Mouse (Mus musculus) neural tube, embryonic 15.5 days (tissue): ENCODE measurements around the gene Bzw1. TPM values are rescaled to one million over a fixed set of nuclear protein-coding genes. Genes with fewer than 3 reads are reported as not detected.

ENCODE experiments used
- ATAC-seq: fragments of 200-750 bp; cut with Nextera tagmentation; 2 replicates; pipeline ENCODE4 v1.8.0; 2017; ENCODE audit warnings: mild to moderate bottlenecking, moderate TSS enrichment, moderate library complexity; ENCODE audit not compliant: low FRiP score
- H3K27ac ChIP-seq: fragments of 300-500 bp; sonication (generic); replicated peaks from 2 replicates; pipeline ENCODE4 v1.5.1; 2015; ENCODE audit warnings: mild to moderate bottlenecking, inconsistent platforms
- H3K27me3 ChIP-seq: fragments of 300-500 bp; sonication (generic); replicated peaks from 2 replicates; pipeline ENCODE4 v1.6.1; 2015; ENCODE audit warnings: inconsistent platforms
- H3K36me3 ChIP-seq: fragments of 300-500 bp; sonication (generic); 2 replicates; pipeline ENCODE4 v1.6.1; 2015; ENCODE audit warnings: inconsistent platforms
- H3K4me1 ChIP-seq: fragments of 300-500 bp; sonication (generic); 2 replicates; pipeline ENCODE4 v1.6.1; 2015; ENCODE audit warnings: inconsistent platforms
- H3K4me2 ChIP-seq: fragments of 300-500 bp; sonication (generic); 2 replicates; pipeline ENCODE4 v1.6.1; 2015; ENCODE audit warnings: inconsistent platforms, mild to moderate bottlenecking, moderate library complexity
- H3K4me3 ChIP-seq: fragments of 300-500 bp; sonication (generic); replicated peaks from 2 replicates; pipeline ENCODE4 v1.5.1; 2015; ENCODE audit warnings: mild to moderate bottlenecking, inconsistent platforms
- H3K9ac ChIP-seq: fragments of 300-500 bp; sonication (generic); replicated peaks from 2 replicates; pipeline ENCODE4 v1.6.1; 2015; ENCODE audit warnings: mild to moderate bottlenecking, inconsistent platforms
- H3K9me3 ChIP-seq: fragments of 300-500 bp; sonication (generic); replicated peaks from 2 replicates; pipeline ENCODE4 v1.6.1; 2016; ENCODE audit warnings: inconsistent platforms
- WGBS: fragments of 180-500 bp; shearing (Covaris S2); methylation state at CpG from one replicate; pipeline ENCODE4 v1.1.7; 2015; ENCODE audit warnings: mixed read lengths; 5-methylcytosine and 5-hydroxymethylcytosine counted together
- polyA plus RNA-seq: library from polyadenylated mRNA; unstranded; fragments of >200 nt; fragmentation: Nextera tagmentation; extraction: Ambion mirVana; gene quantifications from 2 replicates; pipeline ENCODE4 v1.2.1, GENCODE M21; 2015

The Bzw1 gene
- polyA plus RNA-seq, result 300 and 314 TPM in 2 replicates

DNA sequence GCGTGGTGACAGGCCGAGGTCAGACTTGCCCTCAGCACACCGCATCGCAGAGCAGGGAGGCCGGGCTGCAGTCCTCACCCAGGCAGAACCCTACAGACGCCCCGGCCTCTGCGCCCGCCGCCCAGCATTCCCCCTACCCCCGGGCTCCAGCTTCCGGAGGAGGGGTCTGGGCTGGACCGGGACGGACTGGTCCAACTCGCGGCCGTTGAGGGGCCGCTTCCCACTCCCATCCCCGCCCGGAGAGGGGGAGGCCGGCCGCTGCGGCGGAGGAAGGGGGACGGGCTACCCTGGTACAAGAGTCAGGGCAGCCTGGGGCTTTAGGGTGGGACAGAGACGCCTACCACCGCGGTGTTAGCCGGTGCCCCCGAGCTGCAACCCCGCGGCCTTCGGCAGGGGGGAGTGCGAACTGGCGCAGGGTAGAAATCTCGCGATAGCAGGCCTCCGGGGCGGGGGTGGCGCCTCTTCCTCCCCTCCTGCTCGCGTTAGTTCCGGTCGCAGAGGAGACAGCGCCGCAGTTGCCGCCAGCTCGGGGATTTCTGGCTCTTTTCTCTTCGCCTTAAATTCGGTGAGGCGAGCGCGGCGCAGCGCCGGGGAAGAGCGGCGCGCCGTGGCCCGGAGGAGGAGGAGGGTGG, at the start of gene Bzw1:
TSS of gene Bzw1 (plus strand) at position 247 of the 632 bp plus-strand sequence.
- peak; percentile 98 for ATAC-seq
- peaks cover 25% of the 10 kb centered on the region for H3K4me1 ChIP-seq
- peak within 1 kb of the TSS; percentile 98 for H3K9ac ChIP-seq
- H3K36me3 ChIP-seq, result peaks cover 28% of the 10 kb centered on the region
- H3K4me2 ChIP-seq, result peak within 1 kb of the TSS; percentile 72
- H3K27me3 ChIP-seq, result no peaks in the 10 kb centered on the region
- WGBS, result 0% methylated on average over 40 of the region's 61 CpGs
- no peaks in the 10 kb centered on the region for H3K9me3 ChIP-seq
- peak within 1 kb of the TSS; percentile 100 for H3K27ac ChIP-seq
- peak within 1 kb of the TSS; percentile 94 for H3K4me3 ChIP-seq

DNA sequence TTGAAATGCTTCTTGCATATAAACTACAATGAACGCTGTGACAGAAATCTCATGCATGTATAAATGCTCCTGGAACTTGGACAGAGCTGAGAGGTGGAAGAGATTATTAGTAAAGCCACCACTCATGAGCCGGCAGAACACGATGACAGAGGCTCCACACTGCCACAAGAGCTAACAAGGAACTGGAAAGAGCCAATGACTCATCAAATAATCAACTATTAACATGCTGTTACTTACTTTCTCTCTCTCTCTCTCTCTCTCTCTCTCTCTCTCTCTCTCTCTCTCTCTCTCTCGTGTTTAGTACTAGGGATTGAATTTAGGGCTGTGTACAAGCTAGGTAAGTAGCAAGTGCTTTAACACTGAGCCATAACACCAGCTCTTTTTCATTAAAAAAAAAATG, 48.8 kb upstream of the Bzw1 start:
- ATAC-seq, result no peak
- WGBS, result 89% methylated on average over 4 of the region's 4 CpGs
- Histone ChIP-seq H3K4me3 (no peak overlapping the region), H3K9me3 (no peaks in the 10 kb centered on the region), H3K27me3 (no peaks in the 10 kb centered on the region), H3K4me2 (no peak overlapping the region), H3K9ac (no peak overlapping the region), H3K4me1 (no peaks in the 10 kb centered on the region; the same call in 1 of the 2 replicates), H3K27ac (no peak overlapping the region), H3K36me3 (no peaks in the 10 kb centered on the region)

GRCm38 (mm10) chr1:58344570-58344969, 48.1 kb upstream of the Bzw1 start:
- Histone ChIP-seq H3K36me3 (no peaks in the 10 kb centered on the region), H3K27me3 (no peaks in the 10 kb centered on the region), H3K27ac (no peak overlapping the region), H3K4me3 (no peak overlapping the region), H3K4me1 (no peaks in the 10 kb centered on the region; the same call in 1 of the 2 replicates), H3K4me2 (no peak overlapping the region), H3K9ac (no peak overlapping the region), H3K9me3 (no peaks in the 10 kb centered on the region)
- 80% methylated on average over 5 of the region's 5 CpGs for WGBS
- ATAC-seq, result no peak

DNA sequence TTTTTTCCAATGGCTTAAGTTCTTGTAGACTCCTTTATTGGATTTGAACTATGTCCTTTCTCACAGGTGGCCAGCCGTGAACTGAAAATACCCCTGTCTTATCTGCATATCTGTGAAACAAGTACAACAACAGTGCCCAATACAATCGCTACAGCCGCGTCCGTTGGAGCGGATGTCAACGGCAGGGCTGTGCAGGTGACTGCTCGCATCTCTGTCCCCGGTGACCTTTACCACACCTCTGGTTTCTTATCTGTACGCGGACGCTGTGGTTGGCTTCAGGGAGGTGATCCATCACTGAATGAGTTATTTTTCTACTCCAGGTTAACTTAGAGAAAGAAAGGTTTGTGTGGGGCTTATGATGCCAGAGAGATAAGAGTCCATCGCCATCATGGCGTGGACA, 46.5 kb upstream of the Bzw1 start:
- no peak overlapping the region for H3K9ac ChIP-seq
- H3K4me2 ChIP-seq, result no peak overlapping the region
- H3K36me3 ChIP-seq, result no peaks in the 10 kb centered on the region
- H3K27ac ChIP-seq, result no peak overlapping the region
- no peaks in the 10 kb centered on the region; the same call in 1 of the 2 replicates for H3K4me1 ChIP-seq
- no peaks in the 10 kb centered on the region for H3K9me3 ChIP-seq
- whole genome bisulfite sequencing, result 92% methylated on average over 14 of the region's 14 CpGs
- H3K4me3 ChIP-seq, result no peak overlapping the region
- ATAC-seq, result no peak
- H3K27me3 ChIP-seq, result no peaks in the 10 kb centered on the region

GRCm38 (mm10) chr1:58348712-58349111, 44.0 kb upstream of the Bzw1 start:
- H3K27ac ChIP-seq, result no peak overlapping the region
- no peak for ATAC-seq
- H3K9me3 ChIP-seq, result no peaks in the 10 kb centered on the region
- no peak overlapping the region for H3K4me3 ChIP-seq
- H3K36me3 ChIP-seq, result no peaks in the 10 kb centered on the region
- WGBS, result 89% methylated on average over 6 of the region's 6 CpGs
- H3K4me1 ChIP-seq, result no peaks in the 10 kb centered on the region
- H3K4me2 ChIP-seq, result no peak overlapping the region
- no peak overlapping the region for H3K9ac ChIP-seq
- no peaks in the 10 kb centered on the region for H3K27me3 ChIP-seq

GRCm38 (mm10) chr1:58353238-58353893, 39.3 kb upstream of the Bzw1 start:
- no peak for ATAC-seq
- Histone ChIP-seq H3K9me3 (no peaks in the 10 kb centered on the region), H3K4me1 (no peaks in the 10 kb centered on the region), H3K9ac (no peak overlapping the region), H3K27me3 (no peaks in the 10 kb centered on the region), H3K27ac (no peak overlapping the region), H3K36me3 (no peaks in the 10 kb centered on the region), H3K4me3 (no peak overlapping the region), H3K4me2 (no peak overlapping the region)
- WGBS, result 71% methylated on average over 4 of the region's 4 CpGs

- ATAC-seq, result no peak
- Histone ChIP-seq H3K36me3 (no peaks in the 10 kb centered on the region), H3K9me3 (no peaks in the 10 kb centered on the region), H3K9ac (no peak overlapping the region), H3K4me2 (no peak overlapping the region), H3K4me1 (no peaks in the 10 kb centered on the region), H3K27ac (no peak overlapping the region), H3K4me3 (no peak overlapping the region), H3K27me3 (no peaks in the 10 kb centered on the region)
- 65% methylated on average over 19 of the region's 19 CpGs for WGBS
Observed at GRCm38 (mm10) chr1:58358958-58359901, 33.5 kb upstream of the Bzw1 start.

DNA sequence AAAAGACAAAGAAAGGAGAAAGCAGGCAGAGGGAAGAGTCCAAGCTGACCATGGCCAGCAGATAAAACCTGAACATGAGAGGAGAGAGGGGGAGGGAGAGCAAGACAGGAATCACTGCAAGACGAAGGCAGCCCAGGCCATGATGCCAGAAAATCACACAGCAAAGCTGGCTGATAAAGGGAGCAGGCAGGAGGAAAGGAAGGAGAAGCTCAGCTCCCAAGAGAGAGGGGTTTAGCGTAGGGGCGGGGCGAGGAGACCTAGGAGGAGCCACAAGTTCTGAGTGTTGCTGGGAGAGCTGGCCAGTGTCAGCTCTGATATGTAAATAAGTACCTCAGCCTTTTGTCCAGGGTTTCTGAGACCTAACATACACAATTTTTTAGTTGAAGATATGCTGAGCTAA, 30.4 kb upstream of the Bzw1 start:
- Histone ChIP-seq H3K36me3 (no peaks in the 10 kb centered on the region), H3K4me2 (no peak overlapping the region), H3K4me1 (no peaks in the 10 kb centered on the region), H3K27ac (no peak overlapping the region), H3K4me3 (no peak overlapping the region), H3K9me3 (no peaks in the 10 kb centered on the region), H3K9ac (no peak overlapping the region), H3K27me3 (no peaks in the 10 kb centered on the region)
- 72% methylated on average over 4 of the region's 4 CpGs for WGBS
- no peak for ATAC-seq

- Histone ChIP-seq H3K27me3 (no peaks in the 10 kb centered on the region), H3K4me1 (no peaks in the 10 kb centered on the region), H3K9me3 (no peaks in the 10 kb centered on the region), H3K9ac (no peak overlapping the region), H3K27ac (no peak overlapping the region), H3K4me3 (no peak overlapping the region), H3K4me2 (no peak overlapping the region), H3K36me3 (no peaks in the 10 kb centered on the region)
- 82% methylated on average over 12 of the region's 12 CpGs for WGBS
- no peak for ATAC-seq
Observed at GRCm38 (mm10) chr1:58364551-58364950, 28.1 kb upstream of the Bzw1 start.

DNA sequence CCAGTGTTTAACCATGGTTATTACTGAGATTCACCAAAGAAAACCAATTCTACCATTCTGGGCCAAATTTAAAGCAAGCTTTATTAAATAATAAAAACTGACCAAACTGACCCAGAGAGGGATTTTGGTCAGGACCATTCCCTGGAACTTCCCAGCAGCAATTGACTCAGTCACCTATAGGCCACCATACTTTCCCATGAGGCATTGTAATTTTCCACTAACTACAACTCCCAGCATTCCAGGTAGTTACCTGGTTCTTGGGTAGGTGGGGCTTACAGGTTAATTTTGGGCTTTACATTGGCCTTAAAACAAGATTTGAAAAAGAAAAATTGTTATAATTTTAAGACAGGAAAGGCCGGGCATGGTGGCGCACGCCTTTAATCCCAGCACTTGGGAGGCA, 26.9 kb upstream of the Bzw1 start:
- WGBS, result 95% methylated on average over 3 of the region's 3 CpGs
- Histone ChIP-seq H3K36me3 (no peaks in the 10 kb centered on the region), H3K4me1 (no peaks in the 10 kb centered on the region), H3K4me3 (no peak overlapping the region), H3K9me3 (no peaks in the 10 kb centered on the region), H3K9ac (no peak overlapping the region), H3K27me3 (no peaks in the 10 kb centered on the region), H3K4me2 (no peak overlapping the region), H3K27ac (no peak overlapping the region)
- no peak for ATAC-seq

- Histone ChIP-seq H3K4me1 (no peaks in the 10 kb centered on the region), H3K27me3 (no peaks in the 10 kb centered on the region), H3K9me3 (no peaks in the 10 kb centered on the region), H3K4me2 (no peak overlapping the region), H3K36me3 (no peaks in the 10 kb centered on the region), H3K27ac (no peak overlapping the region), H3K9ac (no peak overlapping the region), H3K4me3 (no peak overlapping the region)
- 83% methylated on average over 12 of the region's 12 CpGs for WGBS
- no peak for ATAC-seq
Observed at GRCm38 (mm10) chr1:58366737-58367471, 25.8 kb upstream of the Bzw1 start.
